ENCODE assay signal across 9 mouse cellular contexts in the genomic region with DNA sequence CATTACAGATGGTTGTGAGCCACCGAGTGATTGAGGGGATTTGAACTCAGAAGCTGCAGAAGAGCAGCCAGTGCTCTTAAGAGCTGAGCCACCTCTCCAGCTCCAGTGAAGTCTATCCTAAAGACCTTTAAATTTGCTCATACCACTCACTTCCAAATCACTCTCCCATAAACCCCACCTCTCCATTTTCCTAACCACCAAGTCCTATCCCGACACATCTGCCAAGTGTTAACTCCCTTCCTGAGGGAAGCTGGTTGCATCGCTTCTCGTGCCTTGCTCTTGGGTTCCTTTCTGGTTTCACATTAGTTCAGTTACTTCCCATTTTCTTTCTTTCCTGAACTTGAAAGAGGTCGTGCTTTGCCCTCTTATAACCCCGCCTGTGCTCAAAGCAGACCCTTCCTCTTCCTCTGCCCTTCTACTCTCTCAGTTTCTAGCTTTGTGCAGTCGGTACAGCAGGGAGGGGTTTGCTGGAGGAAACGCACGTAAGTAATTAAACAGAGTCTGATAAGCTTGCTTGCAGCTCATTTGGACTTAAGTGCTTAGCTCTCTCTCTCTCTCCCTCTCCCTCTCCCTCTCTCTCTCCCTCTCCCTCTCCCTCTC.
A peak's percentile ranks its signal among the peaks of the same experiment; 100 is the strongest.
DNase-seq lines count a peak whose midpoint lies in the region; ATAC-seq and TF ChIP-seq lines count a peak whose summit lies in the region.
"Had no signal": no experiment of that assay in that cellular context is flagged by ENCODE, and none has a peak within 500 bp of the region (broad histone marks: within the 10 kb centered on the region; RNA-seq: fewer than 3 reads in every experiment).

No protein-coding gene starts in this region.

- no peak for TF ChIP-seq EP300 in heart, adult 2 months (IDR thresholded peaks at IDR 0.05; ENCODE audit: insufficient read depth, low read depth, low read length)

- TF ChIP-seq CTCF in heart, adult 2 months (IDR thresholded peaks at IDR 0.05), result 0 out of 2 replicates have a peak, but pooled peaks have one; percentile 15

- no peaks in the 10 kb centered on the region for H3K27me3 ChIP-seq in heart, adult 2 months (ENCODE audit: control insufficient read depth, insufficient read depth, low read length)
- H3K27me3 ChIP-seq in lung, embryonic 16.5 days (ENCODE audit: control insufficient read depth, insufficient read depth, low read depth, low read length), result no peaks in the 10 kb centered on the region

- H3K9ac ChIP-seq in heart, adult 2 months (ENCODE audit: low read depth, low read length), result no peak overlapping the region; the same call in 1 of the 2 replicates
- no peak overlapping the region for H3K9ac ChIP-seq in lung, embryonic 16.5 days (ENCODE audit: low read length)

- no peak overlapping the region for H3K27ac ChIP-seq in heart, adult 2 months
- no peak overlapping the region; the same call in 1 of the 2 replicates for H3K27ac ChIP-seq in lung, embryonic 16.5 days (ENCODE audit: low read length)

- H3K4me3 ChIP-seq in heart, adult 2 months, result no peak overlapping the region
- peak overlapping the region; percentile 28 for H3K4me3 ChIP-seq in lung, embryonic 16.5 days (ENCODE audit: low read length)

- H3K9me3 ChIP-seq in lung, embryonic 16.5 days (ENCODE audit: control insufficient read depth, low read length), result no peaks in the 10 kb centered on the region

- WGBS in heart, adult 2 months, result 19% methylated on average over 9 of the region's 9 CpGs
- 27% methylated on average over 9 of the region's 9 CpGs for WGBS in lung, embryonic 16.5 days

- H3K79me2 ChIP-seq in heart, adult 2 months (replicated peaks; ENCODE audit: control insufficient read depth, insufficient read depth, low read length), result no peaks in the 10 kb centered on the region

- peak in 1 of 2 experiments; percentile 8 for DNase-seq in heart, adult 2 months
- DNase-seq in heart, adult 9 months (ENCODE audit: low spot score in 2 of 2), result no peak
- no peak for DNase-seq in lung, postnatal 4 days
- peak; percentile 18 for DNase-seq in naive thymus-derived CD4-positive, alpha-beta T cell, adult 2 months (ENCODE audit: low read depth)
- DNase-seq in right cerebral cortex, postnatal 25 days, result no peak
- no peak for DNase-seq in layer of hippocampus, postnatal 36 days
- DNase-seq: thymus, postnatal 25 days had no signal

- H3K36me3 ChIP-seq in heart, adult 2 months (ENCODE audit: control insufficient read depth, insufficient read depth, low read length), result no peaks in the 10 kb centered on the region
- no peaks in the 10 kb centered on the region for H3K36me3 ChIP-seq in lung, embryonic 16.5 days (ENCODE audit: control insufficient read depth, insufficient read depth, low read length)

- TF ChIP-seq POLR2A in heart, adult 2 months (IDR thresholded peaks at IDR 0.05; ENCODE audit: insufficient read depth, low read depth, low read length), result no peak

- peak overlapping the region; percentile 47 for H3K4me2 ChIP-seq in lung, embryonic 16.5 days (ENCODE audit: low read depth, low read length)

- intact Hi-C loops in heart, adult 2 months (cut with DNase I), result no loop called here

- peaks cover 3% of the 10 kb centered on the region; the same call in 1 of the 2 replicates for H3K4me1 ChIP-seq in heart, adult 2 months (ENCODE audit: control insufficient read depth, insufficient read depth, low read length)
- H3K4me1 ChIP-seq in lung, embryonic 16.5 days (replicated peaks; ENCODE audit: control insufficient read depth, insufficient read depth, low read length), result peaks cover 3% of the 10 kb centered on the region; the same call in 1 of the 2 replicates

- peak; percentile 72 for ATAC-seq in lung, embryonic 16.5 days (ENCODE audit: low read depth)
- ATAC-seq in hematopoietic stem cell, adult 5-6 weeks (replicated peaks in 1 of 2; ENCODE audit: insufficient read depth in 1 of 2, low FRiP score in 2 of 2, low TSS enrichment in 1 of 2, low read depth in 1 of 2, poor library complexity in 2 of 2, severe bottlenecking in 2 of 2), result peak; percentile 58 to 69
